In the genomic region with DNA sequence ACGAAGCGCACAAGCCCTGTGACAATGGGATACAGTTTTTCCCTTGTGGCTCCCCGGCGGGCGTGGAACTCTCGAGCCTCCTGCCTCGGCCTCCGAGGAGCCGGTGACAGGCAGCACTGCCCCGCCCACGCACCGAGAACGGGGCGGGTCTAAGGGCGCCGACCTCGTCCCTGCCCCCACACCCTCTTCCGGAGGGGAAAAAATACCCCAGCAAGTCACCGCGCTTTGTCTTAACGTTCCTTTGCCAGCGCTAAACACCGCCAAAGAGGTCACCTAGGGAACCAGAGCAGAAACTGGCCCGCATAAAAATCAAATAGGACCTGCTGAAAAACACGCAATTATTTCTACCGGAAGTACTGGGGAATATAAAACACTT, we compare ENCODE assay signal across 8 mouse cellular contexts. TPM values are rescaled to one million over a fixed set of nuclear protein-coding genes. Genes with fewer than 3 reads are reported as not detected.
A peak's percentile ranks its signal among the peaks of the same experiment; 100 is the strongest.
DNase-seq lines count a peak whose midpoint lies in the region; ATAC-seq and TF ChIP-seq lines count a peak whose summit lies in the region.

No protein-coding gene starts in this region.

- DNase-seq in ES-E14 (ENCODE audit: low read depth, low spot score) = peak; percentile 90
- DNase-seq in cerebellum, adult 11-12 months = peak; percentile 81
- peak; percentile 75 for DNase-seq in heart, postnatal 4 days
- peak; percentile 52 to 59 for DNase-seq in layer of hippocampus, adult 8-10 months (ENCODE audit: low spot score in 2 of 2)
- DNase-seq in lung, embryonic 14.5 days = peak; percentile 83
- DNase-seq in thymus, adult 18-20 months = peak; percentile 78 to 83

- peak overlapping the region; percentile 49 for H3K4me2 ChIP-seq in forebrain, embryonic 16.5 days (ENCODE audit: low read length)
- H3K4me2 ChIP-seq in lung, embryonic 14.5 days = peak overlapping the region; percentile 67
- peak overlapping the region; percentile 67 for H3K4me2 ChIP-seq in neural tube, embryonic 15.5 days

- in situ Hi-C loops in ES-E14 (cut with MboI; ENCODE audit: low sequenced_read_pairs in 2 of 2, unreplicated experiment in 2 of 2) = no loop called here

- H3K9ac ChIP-seq in ES-E14 (ENCODE audit: insufficient read depth, low read depth, low read length, poor library complexity, severe bottlenecking) = peak overlapping the region; percentile 79
- H3K9ac ChIP-seq in forebrain, embryonic 16.5 days (replicated peaks; ENCODE audit: low read depth, low read length) = peak overlapping the region; percentile 20; the same call in 1 of the 2 replicates
- peak overlapping the region; percentile 44 for H3K9ac ChIP-seq in lung, embryonic 14.5 days
- peak overlapping the region; percentile 48 for H3K9ac ChIP-seq in neural tube, embryonic 15.5 days (replicated peaks)

- no peaks in the 10 kb centered on the region for H3K27me3 ChIP-seq in forebrain, embryonic 16.5 days (replicated peaks; ENCODE audit: control insufficient read depth, insufficient read depth, low read length)
- no peaks in the 10 kb centered on the region for H3K27me3 ChIP-seq in lung, embryonic 14.5 days (ENCODE audit: insufficient read depth, low read length)
- H3K27me3 ChIP-seq in neural tube, embryonic 15.5 days (replicated peaks) = no peaks in the 10 kb centered on the region

- H3K4me3 ChIP-seq in ES-E14 (ENCODE audit: insufficient read depth in 1 of 2, low read depth in 1 of 2, low read length in 2 of 2, poor library complexity in 1 of 2, severe bottlenecking in 1 of 2) = peak overlapping the region; percentile 71 to 92
- H3K4me3 ChIP-seq in forebrain, embryonic 16.5 days (replicated peaks; ENCODE audit: low read length) = peak overlapping the region; percentile 52
- peak overlapping the region; percentile 44 for H3K4me3 ChIP-seq in lung, embryonic 14.5 days (ENCODE audit: low read depth, low read length)
- H3K4me3 ChIP-seq in neural tube, embryonic 15.5 days (replicated peaks) = peak overlapping the region; percentile 70

- H3K4me1 ChIP-seq in ES-E14 (ENCODE audit: control insufficient read depth in 2 of 2, insufficient read depth in 2 of 2, low read length in 2 of 2, poor library complexity in 1 of 2) = no peaks in the 10 kb centered on the region
- H3K4me1 ChIP-seq in forebrain, embryonic 16.5 days (replicated peaks; ENCODE audit: control insufficient read depth, insufficient read depth, low read length) = 0 out of 2 replicates have a peak, but pooled peaks cover 2% of the 10 kb centered on the region
- no peaks in the 10 kb centered on the region for H3K4me1 ChIP-seq in lung, embryonic 14.5 days (ENCODE audit: insufficient read depth)
- H3K4me1 ChIP-seq in neural tube, embryonic 15.5 days = 0 out of 2 replicates have a peak, but pooled peaks cover 5% of the 10 kb centered on the region

- no peak for TF ChIP-seq CTCF in lung, embryonic 14.5 days (IDR thresholded peaks at IDR 0.05; ENCODE audit: low read depth)

- H3K36me3 ChIP-seq in ES-E14 (ENCODE audit: control insufficient read depth, insufficient read depth, low read length, poor library complexity, severe bottlenecking) = peaks cover under 1% of the 10 kb centered on the region; the same call in 1 of the 2 replicates
- H3K36me3 ChIP-seq in forebrain, embryonic 16.5 days (ENCODE audit: control insufficient read depth, insufficient read depth) = no peaks in the 10 kb centered on the region
- no peaks in the 10 kb centered on the region for H3K36me3 ChIP-seq in lung, embryonic 14.5 days (ENCODE audit: insufficient read depth)
- H3K36me3 ChIP-seq in neural tube, embryonic 15.5 days = no peaks in the 10 kb centered on the region

- 3% methylated on average over 26 of the region's 26 CpGs for WGBS in forebrain, embryonic 16.5 days
- 7% methylated on average over 26 of the region's 26 CpGs for WGBS in lung, embryonic 14.5 days
- WGBS in neural tube, embryonic 15.5 days = 2% methylated on average over 26 of the region's 26 CpGs

- peak overlapping the region; percentile 95 for H3K27ac ChIP-seq in ES-E14 (ENCODE audit: insufficient read depth, low read depth, low read length, poor library complexity, severe bottlenecking)
- peak overlapping the region; percentile 76 for H3K27ac ChIP-seq in forebrain, embryonic 16.5 days (ENCODE audit: low read length)
- peak overlapping the region; percentile 85 for H3K27ac ChIP-seq in lung, embryonic 14.5 days (ENCODE audit: low read depth)
- H3K27ac ChIP-seq in neural tube, embryonic 15.5 days (replicated peaks) = peak overlapping the region; percentile 93

- H3K9me3 ChIP-seq in ES-E14 (ENCODE audit: control insufficient read depth, insufficient read depth, low read depth, low read length) = no peaks in the 10 kb centered on the region
- H3K9me3 ChIP-seq in forebrain, embryonic 16.5 days (ENCODE audit: control insufficient read depth, low read length) = no peaks in the 10 kb centered on the region
- peaks cover 6% of the 10 kb centered on the region; the same call in 1 of the 2 replicates for H3K9me3 ChIP-seq in lung, embryonic 14.5 days (ENCODE audit: low read depth, low read length)
- no peaks in the 10 kb centered on the region for H3K9me3 ChIP-seq in neural tube, embryonic 15.5 days (replicated peaks)

- peak; percentile 9; the same call in 1 of the 2 replicates for ATAC-seq in forebrain, embryonic 16.5 days
- peak; percentile 41 for ATAC-seq in lung, embryonic 14.5 days (ENCODE audit: insufficient read depth)
- peak; percentile 69 for ATAC-seq in neural tube, embryonic 15.5 days (ENCODE audit: low FRiP score)

TF ChIP-seq in ES-E14, 5 proteins besides CTCF, POLR2A, EP300 and RAD21:
- TF ChIP-seq HCFC1 (IDR thresholded peaks at IDR 0.05; ENCODE audit: borderline replicate concordance, insufficient read depth, low read length) = no peak
- TF ChIP-seq CHD2 (IDR thresholded peaks at IDR 0.05; ENCODE audit: low read depth, low read length) = peak; percentile 50; the same call in 1 of the 2 replicates

RNA-seq across cellular contexts. Expression of a gene that starts 0.4 kb away (rescaled TPM):
- 2.2 and 4.1 TPM in 2 replicates for total RNA-seq in ES-E14 (2012; rRNA removed)
- polyA plus RNA-seq in forebrain, embryonic 16.5 days (2015; fragmentation: Nextera tagmentation; extraction: Ambion mirVana) = 0.63 and 0.68 TPM in 2 replicates
- 1 to 10 TPM in 1 of 2 experiments, under 1 TPM in 1; 0.79 to 1.2 TPM for total RNA-seq in heart, postnatal 4 days (2021)
- 1 to 10 TPM; 1.9 to 4.6 (median 2.4) TPM for total RNA-seq in layer of hippocampus, adult 8-10 months (2022)
- 0.84 and 0.85 TPM in 2 replicates for polyA plus RNA-seq in lung, embryonic 14.5 days (2014; fragmentation: Nextera tagmentation; extraction: Ambion mirVana)
- 0.49 and 0.69 TPM in 2 replicates for polyA plus RNA-seq in neural tube, embryonic 15.5 days (2015; fragmentation: Nextera tagmentation; extraction: Ambion mirVana)

RNA-seq across cellular contexts. Expression of a gene that starts 43.0 kb away (rescaled TPM):
- total RNA-seq in ES-E14 (2012; rRNA removed) = 3.0 and 4.1 TPM in 2 replicates
- polyA plus RNA-seq in forebrain, embryonic 16.5 days (2015; fragmentation: Nextera tagmentation; extraction: Ambion mirVana) = 21.1 and 24.1 TPM in 2 replicates
- total RNA-seq in heart, postnatal 4 days (2021) = under 1 TPM; 0.77 to 0.79 TPM
- 10 to 100 TPM; 58.6 to 70.2 (median 68.1) TPM for total RNA-seq in layer of hippocampus, adult 8-10 months (2022)
- polyA plus RNA-seq in lung, embryonic 14.5 days (2014; fragmentation: Nextera tagmentation; extraction: Ambion mirVana) = 6.1 and 6.8 TPM in 2 replicates
- polyA plus RNA-seq in neural tube, embryonic 15.5 days (2015; fragmentation: Nextera tagmentation; extraction: Ambion mirVana) = 41.8 and 47.2 TPM in 2 replicates

Comparison
In these comparisons a context has a peak if more than half of its experiments do, and no peak if none do; other contexts are left out.
1. Peak in every context shown above with its lines: DNase-seq, ATAC-seq, H3K4me3 ChIP-seq and H3K27ac ChIP-seq.
2. H3K9ac ChIP-seq: peak in every context shown above with its lines; median percentile 79 in ES-E14; 48 in neural tube, embryonic 15.5 days; 44 in lung, embryonic 14.5 days; 20 in forebrain, embryonic 16.5 days.
3. ATAC-seq: peak in every context shown above with its lines; median percentile 69 in neural tube, embryonic 15.5 days; 41 in lung, embryonic 14.5 days; 9 in forebrain, embryonic 16.5 days.
4. RNA of a gene that starts 43.0 kb away (total RNA-seq): 58.6 to 70.2 TPM in layer of hippocampus, adult 8-10 months; 3.0 to 4.1 TPM in ES-E14 and 0.77 to 0.79 TPM in heart, postnatal 4 days; every median in the first group is over 10 times any median in the second.